Mouse (Mus musculus) central nervous system, embryonic 18 days (tissue): ENCODE data around the gene Atp2c2. TPM values are rescaled to one million over a fixed set of nuclear protein-coding genes. Genes with fewer than 3 reads are reported as not detected.

Source experiments
- polyA plus RNA-seq: library from polyadenylated mRNA; depleted of rRNA; stranded (reverse); fragments of >200 nt; gene quantifications from 2 replicates; pipeline ENCODE4 v1.2.3, GENCODE M21; 2012; rRNA removed

Gene Atp2c2
- polyA plus RNA-seq = 0.27 and 0.30 TPM in 2 replicates

GRCm38 (mm10) chr8:119699549-119700134 is at the start of gene Atp2c2:
Gene Atp2c2 (plus strand): TSS chr8:119700009.

DNA sequence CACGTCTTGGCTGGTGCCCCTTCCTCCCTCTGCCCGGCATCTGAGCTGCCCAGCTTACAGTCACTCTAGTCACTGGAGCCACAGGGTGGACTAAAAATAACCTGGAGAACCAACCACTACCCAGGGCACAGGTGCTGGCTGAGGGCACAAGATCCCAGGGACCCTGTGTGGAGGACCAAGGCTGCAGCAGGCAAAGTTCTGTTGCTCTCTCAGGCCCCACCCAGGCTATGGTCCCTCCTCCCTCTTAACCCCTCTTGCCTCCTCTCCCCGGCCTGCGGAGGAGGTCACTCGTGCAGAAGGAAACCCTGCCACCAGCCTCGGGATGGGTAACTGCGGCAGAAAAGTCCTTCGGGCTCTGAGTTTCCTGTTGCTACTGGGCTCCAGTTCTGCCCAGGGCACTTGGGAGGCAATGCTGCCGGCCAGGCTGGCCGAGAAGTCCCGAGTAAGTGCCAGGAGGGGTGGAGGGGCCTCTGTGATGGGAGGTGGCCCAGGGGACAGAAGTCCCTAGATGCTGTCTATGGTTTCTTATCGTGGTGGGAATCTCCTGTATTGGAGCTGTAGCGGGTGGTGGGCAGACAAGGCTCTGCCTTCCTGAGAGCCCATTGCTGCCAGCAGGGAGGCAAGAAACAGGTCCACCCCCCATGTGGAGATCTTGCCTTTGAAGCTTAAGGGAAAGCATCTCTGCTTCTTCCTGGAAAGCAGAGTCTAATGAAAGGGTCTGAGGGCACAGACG is 33.4 kb upstream of the Atp2c2 start, which contains the start of gene Wfdc1:
Wfdc1 (plus strand) TSS at position 147 of the 733 bp plus-strand sequence.

GRCm38 (mm10) chr8:119778263-119778662 is 78.5 kb downstream of the Atp2c2 start, which contains the start of gene Tldc1:
Gene Tldc1 (minus strand): TSS chr8:119778416.

Other genes starting within 250 kb of the Atp2c2 start
- 0.08 and 0.09 TPM in 2 replicates for gene Slc38a8, start 198.3 kb upstream of the Atp2c2 start, polyA plus RNA-seq
- gene Mbtps1, start 141.3 kb upstream of the Atp2c2 start, polyA plus RNA-seq = 72.5 and 75.5 TPM in 2 replicates
- gene Hsdl1, start 124.8 kb upstream of the Atp2c2 start, polyA plus RNA-seq = 76.3 and 83.7 TPM in 2 replicates
- 0.53 and 0.62 TPM in 2 replicates for gene Dnaaf1, start 124.8 kb upstream of the Atp2c2 start, polyA plus RNA-seq
- 22.8 and 24.0 TPM in 2 replicates for gene Taf1c, start 94.8 kb upstream of the Atp2c2 start, polyA plus RNA-seq
- 0.27 and 0.51 TPM in 2 replicates for gene Adad2, start 87.3 kb upstream of the Atp2c2 start, polyA plus RNA-seq
- gene Kcng4, start 64.3 kb upstream of the Atp2c2 start, polyA plus RNA-seq = 0.19 and 0.41 TPM in 2 replicates
- gene Wfdc1, start 33.6 kb upstream of the Atp2c2 start, polyA plus RNA-seq = 8.6 and 9.7 TPM in 2 replicates
- 13.9 and 14.5 TPM in 2 replicates for gene Tldc1, start 78.4 kb downstream of the Atp2c2 start, polyA plus RNA-seq
- 261 and 319 TPM in 2 replicates for gene Cotl1, start 140.5 kb downstream of the Atp2c2 start, polyA plus RNA-seq
- gene Klhl36, start 162.3 kb downstream of the Atp2c2 start, polyA plus RNA-seq = 13.8 and 15.7 TPM in 2 replicates
- 101 and 112 TPM in 2 replicates for gene Usp10, start 210.4 kb downstream of the Atp2c2 start, polyA plus RNA-seq
- 45.4 and 47.0 TPM in 2 replicates for gene Gm20388, start 210.8 kb downstream of the Atp2c2 start, polyA plus RNA-seq